Mouse (Mus musculus) mature B cell (primary cell): ENCODE data around the gene Sash3.

Experiments used
- in situ Hi-C: fragments of 300-500 bp; cut with MboI; formaldehyde crosslinking; loops from 2 replicates; pipeline ENCODE4 v1.14.3; 2019

The Sash3 gene

GRCm38 (mm10) chrX:48140286-48140877 lies 5.9 kb upstream of the Sash3 start:
- in situ Hi-C loops, result no loop called here

- in situ Hi-C loops, result no loop called here
Measured at GRCm38 (mm10) chrX:48141481-48141880, 4.8 kb upstream of the Sash3 start.

GRCm38 (mm10) chrX:48143415-48144335 lies 2.6 kb upstream of the Sash3 start:
- in situ Hi-C loops, result no loop called here

GRCm38 (mm10) chrX:48147226-48147625 lies 990 bp downstream of the Sash3 start:
- in situ Hi-C loops, result no loop called here

- in situ Hi-C loops, result no loop called here
Measured at GRCm38 (mm10) chrX:48147741-48148186, 1.5 kb downstream of the Sash3 start.

GRCm38 (mm10) chrX:48152106-48152505 lies 5.9 kb downstream of the Sash3 start:
- in situ Hi-C loops, result no loop called here

- in situ Hi-C loops, result no loop called here
Measured at GRCm38 (mm10) chrX:48153414-48153813, 7.2 kb downstream of the Sash3 start.

- in situ Hi-C loops, result no loop called here
Measured at GRCm38 (mm10) chrX:48153949-48154348, 7.7 kb downstream of the Sash3 start.

GRCm38 (mm10) chrX:48155489-48155888 lies 9.3 kb downstream of the Sash3 start:
- in situ Hi-C loops, result no loop called here

- in situ Hi-C loops, result no loop called here
Measured at GRCm38 (mm10) chrX:48157396-48157795, 11.2 kb downstream of the Sash3 start.

GRCm38 (mm10) chrX:48158229-48158919 lies 12.1 kb downstream of the Sash3 start:
- in situ Hi-C loops, result no loop called here

- in situ Hi-C loops, result no loop called here
Measured at GRCm38 (mm10) chrX:48169892-48170291, 23.7 kb downstream of the Sash3 start.

- in situ Hi-C loops, result no loop called here
Measured at GRCm38 (mm10) chrX:48170368-48170767, 24.1 kb downstream of the Sash3 start.

- in situ Hi-C loops, result no loop called here
Measured at GRCm38 (mm10) chrX:48181844-48182243, 35.6 kb downstream of the Sash3 start.

- in situ Hi-C loops, result no loop called here
Measured at GRCm38 (mm10) chrX:48184703-48185102, 38.5 kb downstream of the Sash3 start.

GRCm38 (mm10) chrX:48191261-48191660 lies 45.0 kb downstream of the Sash3 start:
- in situ Hi-C loops, result no loop called here

GRCm38 (mm10) chrX:48193235-48194152 lies 47.3 kb downstream of the Sash3 start:
- in situ Hi-C loops, result no loop called here

GRCm38 (mm10) chrX:48197856-48198255 lies 51.6 kb downstream of the Sash3 start:
- in situ Hi-C loops, result no loop called here

GRCm38 (mm10) chrX:48199026-48199425 lies 52.8 kb downstream of the Sash3 start:
- in situ Hi-C loops, result no loop called here

GRCm38 (mm10) chrX:48200699-48201098 lies 54.5 kb downstream of the Sash3 start:
- in situ Hi-C loops, result no loop called here

GRCm38 (mm10) chrX:48201973-48202372 lies 55.7 kb downstream of the Sash3 start:
- in situ Hi-C loops, result no loop called here
